Mouse (Mus musculus): Measurements from ENCODE around the gene Trim80. TPM values are rescaled to one million over a fixed set of nuclear protein-coding genes. Genes with fewer than 3 reads are reported as not detected.
"Not testable (repeated sequence)": the region's sequence is repeated elsewhere in the genome, so short reads cannot be mapped to it uniquely, and the experiment has no call there.

Trim80 gene
- total RNA-seq, 2 experiments from 2014 or later: not detected

GRCm38 (mm10) chr11:115460976-115461375, 20.6 kb downstream of the Trim80 start:
- DNase-seq (ENCODE audit: low spot score in 2 of 2): no peak

GRCm38 (mm10) chr11:115461846-115462242, 21.5 kb downstream of the Trim80 start:
- DNase-seq (ENCODE audit: low spot score in 2 of 2): no peak

- no peak for DNase-seq (ENCODE audit: low spot score in 2 of 2)
Measured at GRCm38 (mm10) chr11:115462243-115462891, 22.0 kb downstream of the Trim80 start, which contains the start of gene Slc16a5. Gene Slc16a5, plus strand, starts transcription at chr11:115462474.

GRCm38 (mm10) chr11:115463397-115463796, 23.1 kb downstream of the Trim80 start:
- DNase-seq (ENCODE audit: low spot score in 2 of 2): no peak

GRCm38 (mm10) chr11:115464851-115465250, 24.5 kb downstream of the Trim80 start:
- no peak for DNase-seq (ENCODE audit: low spot score in 2 of 2)

- DNase-seq (ENCODE audit: low spot score in 2 of 2): no peak
Measured at GRCm38 (mm10) chr11:115467217-115467618, 26.9 kb downstream of the Trim80 start.

- no peak for DNase-seq (ENCODE audit: low spot score in 2 of 2)
Measured at GRCm38 (mm10) chr11:115472183-115472582, 31.8 kb downstream of the Trim80 start.

- DNase-seq (ENCODE audit: low spot score in 2 of 2): peak; percentile 87 to 89
Measured at GRCm38 (mm10) chr11:115473626-115474275, 33.4 kb downstream of the Trim80 start.

- DNase-seq (ENCODE audit: low spot score in 2 of 2): peak; percentile 77 to 92
Measured at GRCm38 (mm10) chr11:115475025-115475757, 34.8 kb downstream of the Trim80 start, which contains the start of gene Armc7. Gene Armc7, plus strand, starts transcription at chr11:115475667.

GRCm38 (mm10) chr11:115475758-115476237, 35.5 kb downstream of the Trim80 start:
- no peak for DNase-seq (ENCODE audit: low spot score in 2 of 2)

- not testable (repeated sequence) for DNase-seq (ENCODE audit: low spot score in 2 of 2)
Measured at GRCm38 (mm10) chr11:115476630-115477029, 36.3 kb downstream of the Trim80 start.

- DNase-seq (ENCODE audit: low spot score in 2 of 2): not testable (repeated sequence)
Measured at GRCm38 (mm10) chr11:115477388-115477787, 37.0 kb downstream of the Trim80 start.

- DNase-seq (ENCODE audit: low spot score in 2 of 2): no peak
Measured at GRCm38 (mm10) chr11:115478296-115478938, 38.1 kb downstream of the Trim80 start.

- no peak for DNase-seq (ENCODE audit: low spot score in 2 of 2)
Measured at GRCm38 (mm10) chr11:115481553-115482259, 41.4 kb downstream of the Trim80 start.

- no peak for DNase-seq (ENCODE audit: low spot score in 2 of 2)
Measured at GRCm38 (mm10) chr11:115483278-115483677, 42.9 kb downstream of the Trim80 start.

- DNase-seq (ENCODE audit: low spot score in 2 of 2): peak; percentile 66 to 74
Measured at GRCm38 (mm10) chr11:115483726-115484125, 43.4 kb downstream of the Trim80 start.

- no peak for DNase-seq (ENCODE audit: low spot score in 2 of 2)
Measured at GRCm38 (mm10) chr11:115485155-115485554, 44.8 kb downstream of the Trim80 start.

GRCm38 (mm10) chr11:115488551-115489104, 48.3 kb downstream of the Trim80 start:
- no peak for DNase-seq (ENCODE audit: low spot score in 2 of 2)

GRCm38 (mm10) chr11:115490441-115491355, 50.4 kb downstream of the Trim80 start:
- DNase-seq (ENCODE audit: low spot score in 2 of 2): no peak
